Mouse (Mus musculus) midbrain, embryonic 11.5 days (tissue): ENCODE measurements at regions not wholly inside any gene's neighbourhood (a gene's known extent, or its start where the extent isn't known, plus 50 kb on each side); places are given as distances from the start of the nearest gene placed in this dataset.
A peak's percentile ranks its signal among the peaks of the same experiment; 100 is the strongest.

Experiments used
- ATAC-seq: fragments of 200-750 bp; cut with Nextera tagmentation; 2 replicates; pipeline ENCODE4 v1.8.0; 2017; ENCODE audit warnings: moderate TSS enrichment, moderate library complexity; ENCODE audit not compliant: low FRiP score
- DNase-seq: peaks from one replicate; pipeline ENCODE4 v3.0.0; 2015; ENCODE audit warnings: low spot score; ENCODE audit errors: missing footprints
- H3K27ac ChIP-seq: fragments of 300-500 bp; sonication (generic); 2 replicates; pipeline ENCODE4 v1.5.1; 2014; ENCODE audit warnings: low read depth, low read length
- H3K27me3 ChIP-seq: fragments of 300-500 bp; sonication (generic); 2 replicates; pipeline ENCODE4 v1.6.1; 2014; ENCODE audit warnings: mild to moderate bottlenecking, low read length, moderate library complexity, mixed read lengths; ENCODE audit not compliant: control insufficient read depth, insufficient read depth
- H3K36me3 ChIP-seq: fragments of 300-500 bp; sonication (generic); 2 replicates; pipeline ENCODE4 v1.6.1; 2014; ENCODE audit warnings: mild to moderate bottlenecking, low read length, moderate library complexity, mixed read lengths; ENCODE audit not compliant: control insufficient read depth, insufficient read depth
- H3K4me1 ChIP-seq: fragments of 300-500 bp; sonication (generic); 2 replicates; pipeline ENCODE4 v1.6.1; 2014; ENCODE audit warnings: low read length; ENCODE audit not compliant: control insufficient read depth, insufficient read depth
- H3K4me2 ChIP-seq: fragments of 300-500 bp; sonication (generic); 2 replicates; pipeline ENCODE4 v1.6.1; 2014; ENCODE audit warnings: mild to moderate bottlenecking, moderate library complexity
- H3K4me3 ChIP-seq: fragments of 300-500 bp; sonication (generic); 2 replicates; pipeline ENCODE4 v1.5.1; 2014; ENCODE audit warnings: low read depth, low read length
- H3K9ac ChIP-seq: fragments of 300-500 bp; sonication (generic); 2 replicates; pipeline ENCODE4 v1.6.1; 2014; ENCODE audit warnings: low read length
- H3K9me3 ChIP-seq: fragments of 300-500 bp; sonication (generic); 2 replicates; pipeline ENCODE4 v1.6.1; 2016; ENCODE audit warnings: low read length; ENCODE audit not compliant: control insufficient read depth
- WGBS: fragments of 180-500 bp; shearing (Covaris S2); extraction: QIAGEN DNeasy Blood & Tissue Kit; methylation state at CpG from one replicate; pipeline ENCODE4 v1.1.7; 2014; 5-methylcytosine and 5-hydroxymethylcytosine counted together

GRCm38 (mm10) chr4:23490224-23490623 lies 1002.1 kb upstream of the Pou3f2 start:
- peak overlapping the region; percentile 57 for H3K27ac ChIP-seq
- H3K27me3 ChIP-seq: no peaks in the 10 kb centered on the region
- 3% methylated on average over 3 of the region's 3 CpGs for WGBS
- H3K9ac ChIP-seq: no peak overlapping the region
- H3K36me3 ChIP-seq: no peaks in the 10 kb centered on the region
- no peak overlapping the region for H3K4me2 ChIP-seq
- peaks cover 8% of the 10 kb centered on the region for H3K4me1 ChIP-seq
- ATAC-seq: peak; percentile 95
- H3K9me3 ChIP-seq: no peaks in the 10 kb centered on the region; the same call in 1 of the 2 replicates
- H3K4me3 ChIP-seq: no peak overlapping the region
- peak; percentile 95 for DNase-seq

GRCm38 (mm10) chr4:23491255-23491654 lies 1003.1 kb upstream of the Pou3f2 start:
- ATAC-seq: peak; percentile 92
- H3K27ac ChIP-seq: peak overlapping the region; percentile 35; the same call in 1 of the 2 replicates
- H3K27me3 ChIP-seq: no peaks in the 10 kb centered on the region
- peaks cover 8% of the 10 kb centered on the region for H3K4me1 ChIP-seq
- no peak overlapping the region for H3K4me3 ChIP-seq
- H3K4me2 ChIP-seq: no peak overlapping the region
- no peaks in the 10 kb centered on the region for H3K9me3 ChIP-seq
- no peaks in the 10 kb centered on the region for H3K36me3 ChIP-seq
- no peak overlapping the region for H3K9ac ChIP-seq
- 4% methylated on average over 2 of the region's 2 CpGs for WGBS
- peak; percentile 87 for DNase-seq

GRCm38 (mm10) chr4:23498710-23499109 lies 997.5 kb upstream of the Mms22l start:
- DNase-seq: no peak
- WGBS: 65% methylated on average over 2 of the region's 2 CpGs
- Histone ChIP-seq H3K4me2 (no peak overlapping the region), H3K36me3 (no peaks in the 10 kb centered on the region), H3K4me1 (no peaks in the 10 kb centered on the region), H3K4me3 (no peak overlapping the region), H3K27ac (no peak overlapping the region), H3K9ac (no peak overlapping the region), H3K9me3 (no peaks in the 10 kb centered on the region), H3K27me3 (no peaks in the 10 kb centered on the region)
- ATAC-seq: no peak

- ATAC-seq (no peak), DNase-seq (no peak)
Observed at GRCm38 (mm10) chr4:23504770-23505420, 991.4 kb upstream of the Mms22l start.

GRCm38 (mm10) chr4:23510873-23511272 lies 985.4 kb upstream of the Mms22l start:
- Histone ChIP-seq H3K27ac (no peak overlapping the region), H3K36me3 (no peaks in the 10 kb centered on the region), H3K27me3 (no peaks in the 10 kb centered on the region), H3K4me2 (no peak overlapping the region), H3K4me1 (peaks cover 3% of the 10 kb centered on the region; the same call in 1 of the 2 replicates), H3K9ac (no peak overlapping the region), H3K9me3 (no peaks in the 10 kb centered on the region), H3K4me3 (no peak overlapping the region)
- DNase-seq: no peak
- 32% methylated on average over 4 of the region's 4 CpGs for WGBS
- peak; percentile 50; the same call in 1 of the 2 replicates for ATAC-seq

More at GRCm38 (mm10) chr4:23504770-23505420, 991.4 kb upstream of the Mms22l start:
- Histone ChIP-seq H3K27ac (no peak overlapping the region), H3K9me3 (no peaks in the 10 kb centered on the region), H3K4me3 (no peak overlapping the region), H3K27me3 (no peaks in the 10 kb centered on the region), H3K36me3 (no peaks in the 10 kb centered on the region), H3K9ac (no peak overlapping the region), H3K4me2 (no peak overlapping the region), H3K4me1 (no peaks in the 10 kb centered on the region)
- WGBS: 58% methylated on average over 6 of the region's 6 CpGs

GRCm38 (mm10) chr4:23512014-23512413 lies 984.2 kb upstream of the Mms22l start:
- Histone ChIP-seq H3K4me3 (no peak overlapping the region), H3K4me1 (peaks cover 3% of the 10 kb centered on the region; the same call in 1 of the 2 replicates), H3K27ac (no peak overlapping the region), H3K4me2 (no peak overlapping the region), H3K9me3 (no peaks in the 10 kb centered on the region), H3K27me3 (no peaks in the 10 kb centered on the region), H3K9ac (no peak overlapping the region), H3K36me3 (no peaks in the 10 kb centered on the region)
- ATAC-seq (0 out of 2 replicates have a peak, but pooled peaks have one; percentile 30), DNase-seq (no peak)
- WGBS: 48% methylated on average over 4 of the region's 4 CpGs

GRCm38 (mm10) chr4:23513939-23514338 lies 982.3 kb upstream of the Mms22l start:
- Histone ChIP-seq H3K9me3 (peaks cover under 1% of the 10 kb centered on the region; the same call in 1 of the 2 replicates), H3K9ac (no peak overlapping the region), H3K27me3 (no peaks in the 10 kb centered on the region), H3K36me3 (no peaks in the 10 kb centered on the region), H3K27ac (no peak overlapping the region), H3K4me1 (peaks cover 3% of the 10 kb centered on the region; the same call in 1 of the 2 replicates), H3K4me3 (no peak overlapping the region), H3K4me2 (no peak overlapping the region)
- 18% methylated on average over 9 of the region's 9 CpGs for WGBS
- peak; percentile 83 for ATAC-seq
- DNase-seq: peak; percentile 87
